Mouse (Mus musculus): ENCODE data around the gene Fam118a.

- TF ChIP-seq POLR2A (IDR thresholded peaks at IDR 0.05; ENCODE audit: borderline replicate concordance, low read depth, low read length) (no peak), CTCF (IDR thresholded peaks at IDR 0.05; ENCODE audit: low read depth, low read length) (no peak)
These were observed 34.2 kb upstream of the Fam118a start for GRCm38 (mm10) chr15:84994498-84994897.

All from bone marrow macrophage, adult 2 months (primary cell).